Mouse (Mus musculus) duodenum, adult 2 months (tissue): ENCODE measurements around the gene Igfn1. TPM values are rescaled to one million over a fixed set of nuclear protein-coding genes. Genes with fewer than 3 reads are reported as not detected.

Source experiments
- polyA plus RNA-seq: library from polyadenylated mRNA; depleted of rRNA; stranded (reverse); fragments of >200 nt; gene quantifications from 2 replicates; pipeline ENCODE4 v1.2.3, GENCODE M21; 2012; ENCODE audit warnings: low replicate concordance; rRNA removed

Gene Igfn1
- 0.07 TPM in 1 of 2 replicates, not detected in the other for polyA plus RNA-seq

GRCm38 (mm10) chr1:136006292-136006748 lies at the start of gene Igfn1:
TSS of gene Igfn1 (minus strand) at chr1:136006342.

GRCm38 (mm10) chr1:136052547-136052946 lies 46.4 kb upstream of the Igfn1 start, which contains the start of gene Cacna1s:
TSS of gene Cacna1s (plus strand) at chr1:136052750.

GRCm38 (mm10) chr1:136050312-136051012 lies 44.3 kb upstream of the Igfn1 start, which contains the start of gene Ascl5:
TSS of gene Ascl5 (plus strand) at chr1:136050804.

GRCm38 (mm10) chr1:136007211-136008158 lies 1.3 kb upstream of the Igfn1 start, which contains the start of gene Tmem9:
TSS of gene Tmem9 (plus strand) at chr1:136008150.

GRCm38 (mm10) chr1:135918644-135919407 lies 87.3 kb downstream of the Igfn1 start, which contains the start of gene Pkp1:
TSS of gene Pkp1 (minus strand) at chr1:135919207.

Other genes with a start within 250 kb of the Igfn1 start
- gene Phlda3, start 240.2 kb downstream of the Igfn1 start, polyA plus RNA-seq = 12.2 and 23.2 TPM in 2 replicates
- gene Tnni1, start 226.9 kb downstream of the Igfn1 start, polyA plus RNA-seq = 0.82 and 27.3 TPM in 2 replicates
- 294 and 344 TPM in 2 replicates for gene Lad1, start 187.7 kb downstream of the Igfn1 start, polyA plus RNA-seq
- 0.74 and 4.4 TPM in 2 replicates for gene Tnnt2, start 170.0 kb downstream of the Igfn1 start, polyA plus RNA-seq
- gene Pkp1, start 87.1 kb downstream of the Igfn1 start, polyA plus RNA-seq = 4.5 and 9.0 TPM in 2 replicates
- 22.3 and 33.2 TPM in 2 replicates for gene Tmem9, start 1.8 kb upstream of the Igfn1 start, polyA plus RNA-seq
- not detected in 2 replicates for gene Ascl5, start 44.5 kb upstream of the Igfn1 start, polyA plus RNA-seq
- gene Cacna1s, start 46.4 kb upstream of the Igfn1 start, polyA plus RNA-seq = 2.1 and 2.7 TPM in 2 replicates
- gene Kif21b, start 125.0 kb upstream of the Igfn1 start, polyA plus RNA-seq = 16.4 and 18.7 TPM in 2 replicates
- 1.1 and 1.5 TPM in 2 replicates for gene Mroh3, start 206.5 kb upstream of the Igfn1 start, polyA plus RNA-seq
- gene Inava, start 227.9 kb upstream of the Igfn1 start, polyA plus RNA-seq = 42.7 and 53.8 TPM in 2 replicates